Mouse (Mus musculus) cerebellum, adult 9-10 months (tissue): ENCODE measurements around the gene Zfp362.

Experiments
- DNase-seq: peaks from one replicate; pipeline ENCODE4 v3.0.0; 2022

Zfp362 gene

DNA sequence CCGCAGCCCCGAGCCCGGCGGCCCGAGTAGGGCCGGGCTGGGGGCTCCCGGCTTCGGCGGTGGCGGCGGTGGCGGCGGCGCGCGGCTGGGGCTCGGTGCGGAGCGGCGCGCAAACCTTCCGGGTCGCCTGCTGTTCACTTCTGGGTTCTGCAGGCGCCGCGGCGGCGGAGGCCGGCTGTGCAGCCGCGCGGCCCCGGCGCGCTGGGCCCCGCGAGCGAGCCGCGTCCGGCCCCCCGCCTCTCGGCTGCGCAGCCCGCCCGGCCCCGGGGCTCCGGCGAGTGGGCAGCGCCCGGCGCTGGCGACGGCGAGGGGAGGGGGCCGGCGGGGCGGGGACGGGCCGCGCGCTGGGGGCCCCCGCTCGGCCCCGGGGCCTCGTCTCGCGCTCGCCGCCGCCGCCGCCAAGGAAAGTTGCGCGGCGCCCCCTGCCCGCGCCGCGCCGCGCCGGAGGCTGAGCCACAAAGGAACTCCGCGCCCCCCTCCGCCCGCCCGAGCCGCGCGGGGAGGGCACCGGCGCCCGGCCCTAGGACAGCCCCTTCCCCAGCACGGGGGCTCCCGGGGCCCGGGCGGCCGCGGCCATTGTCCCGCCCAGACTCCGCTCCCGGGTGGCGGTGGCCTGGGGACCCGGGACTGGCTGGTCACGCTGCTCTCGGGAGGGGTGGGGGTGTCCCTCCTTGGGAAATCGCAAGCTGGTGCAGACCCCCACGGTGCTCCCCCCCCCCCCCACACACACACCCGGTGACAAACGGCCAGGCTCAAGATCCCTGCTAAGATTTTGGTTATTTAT, at the start of gene Zfp362:
TSS of gene Zfp362 (minus strand) at position 3 of the 784 bp plus-strand sequence.
- peak; percentile 35 for DNase-seq

DNA sequence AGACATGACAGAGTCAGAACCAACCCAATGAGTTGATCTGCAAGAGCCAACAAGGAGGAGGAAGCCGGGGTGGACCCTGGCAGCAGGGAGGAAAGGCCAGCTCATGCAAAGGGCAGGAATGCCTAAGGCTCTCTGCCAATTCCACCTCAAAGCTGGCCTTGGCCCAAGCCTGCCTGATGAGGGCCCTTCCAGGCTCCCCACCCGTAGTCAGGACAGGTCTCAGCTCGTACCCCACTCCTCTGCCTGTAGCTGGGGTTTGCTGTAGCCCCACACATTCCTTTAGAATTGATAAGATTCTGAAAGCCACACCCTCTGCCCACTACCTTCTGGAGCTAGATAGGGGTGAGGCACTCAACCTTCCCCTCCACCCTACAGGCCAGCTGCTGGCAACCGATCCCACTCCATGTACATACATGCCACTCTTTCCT, 49.8 kb upstream of the Zfp362 start:
- DNase-seq, result no peak

DNA sequence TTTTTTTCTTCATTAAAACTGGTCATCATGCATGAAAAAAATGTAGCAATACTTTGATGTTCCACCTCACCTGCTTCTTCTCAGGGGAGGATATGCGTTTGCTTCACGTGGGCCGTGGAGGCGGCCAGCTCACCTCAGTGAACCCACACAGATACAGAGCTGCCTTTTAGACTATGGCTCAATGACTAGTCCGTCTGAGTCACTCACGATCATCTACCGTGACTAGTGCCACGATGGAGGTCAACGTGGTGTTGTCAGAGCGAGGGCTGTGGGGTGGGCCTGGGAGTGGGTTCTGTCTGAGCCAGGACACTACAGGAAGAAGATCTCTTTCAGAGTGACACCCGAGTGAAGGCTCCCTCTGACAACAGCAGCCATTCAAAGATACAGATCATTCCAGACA, 47.3 kb upstream of the Zfp362 start:
- DNase-seq, result no peak

DNA sequence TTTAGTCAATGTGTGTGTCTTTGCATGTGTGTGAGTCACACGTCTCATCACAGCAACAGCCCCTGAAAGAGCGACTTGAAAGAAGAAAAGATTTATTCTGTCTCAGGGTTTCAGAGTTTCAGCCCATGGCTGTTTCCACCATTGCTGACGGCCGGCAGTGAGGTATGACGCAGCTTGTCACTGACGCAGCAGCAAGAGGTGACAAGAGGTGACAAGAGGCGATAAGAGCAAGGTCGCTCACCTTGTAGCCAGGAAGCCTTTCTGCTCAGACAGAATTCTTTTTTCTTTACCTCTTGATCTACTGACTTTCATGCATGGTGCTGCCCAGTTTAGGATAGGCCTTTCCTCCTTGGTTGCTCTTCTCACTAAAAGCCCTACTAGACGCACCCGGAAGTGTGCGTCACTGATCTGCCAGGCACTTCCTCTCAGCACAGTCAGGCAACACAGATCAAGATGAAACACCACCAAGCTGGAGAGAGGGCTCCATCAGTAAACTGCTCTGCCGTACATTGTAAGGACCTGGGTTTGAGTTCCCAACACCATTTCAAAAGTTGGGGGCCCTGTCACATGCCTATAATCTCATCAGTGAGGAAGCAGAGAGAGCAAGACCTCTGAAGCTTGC, 46.5 kb upstream of the Zfp362 start:
- DNase-seq, result no peak

DNA sequence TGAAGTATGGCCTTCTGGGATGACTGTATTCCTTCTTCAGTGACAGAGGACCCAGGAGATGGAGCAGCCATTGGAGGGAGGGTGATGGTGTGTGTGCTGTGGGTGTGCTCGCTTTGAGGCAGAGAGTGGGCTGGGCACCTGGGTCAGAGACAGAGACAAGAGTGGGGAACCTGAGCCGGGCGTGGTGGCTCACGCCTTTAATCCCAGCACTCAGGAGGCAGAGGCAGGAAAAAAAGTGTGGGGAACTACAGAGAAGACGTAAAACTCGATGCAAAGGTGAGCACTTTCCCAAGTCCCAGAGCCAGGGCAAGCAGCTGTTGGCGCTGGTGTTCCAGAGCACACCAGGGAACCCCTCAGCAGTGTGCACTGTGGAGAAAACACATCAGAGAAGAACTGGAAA, 43.8 kb upstream of the Zfp362 start:
- DNase-seq, result no peak

DNA sequence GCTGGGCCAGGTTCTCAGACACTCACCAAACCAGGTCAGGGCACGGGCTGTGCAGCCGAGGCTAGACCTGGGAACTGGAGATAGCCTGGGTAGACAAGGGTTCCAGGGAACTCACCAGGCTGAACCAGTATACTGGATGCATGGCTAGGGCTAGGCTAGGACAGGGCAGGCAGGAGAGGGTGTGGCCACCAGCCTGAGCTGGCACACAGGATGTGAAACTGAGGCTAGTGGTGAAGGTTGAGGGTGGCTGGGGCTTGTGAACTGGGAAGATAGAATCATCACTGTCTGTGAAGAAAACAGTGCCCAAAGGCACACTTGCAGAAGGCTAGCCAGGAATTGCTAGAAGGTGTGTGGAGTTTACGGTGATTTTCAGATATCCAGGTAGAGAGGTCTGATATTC, 43.1 kb upstream of the Zfp362 start:
- no peak for DNase-seq

DNA sequence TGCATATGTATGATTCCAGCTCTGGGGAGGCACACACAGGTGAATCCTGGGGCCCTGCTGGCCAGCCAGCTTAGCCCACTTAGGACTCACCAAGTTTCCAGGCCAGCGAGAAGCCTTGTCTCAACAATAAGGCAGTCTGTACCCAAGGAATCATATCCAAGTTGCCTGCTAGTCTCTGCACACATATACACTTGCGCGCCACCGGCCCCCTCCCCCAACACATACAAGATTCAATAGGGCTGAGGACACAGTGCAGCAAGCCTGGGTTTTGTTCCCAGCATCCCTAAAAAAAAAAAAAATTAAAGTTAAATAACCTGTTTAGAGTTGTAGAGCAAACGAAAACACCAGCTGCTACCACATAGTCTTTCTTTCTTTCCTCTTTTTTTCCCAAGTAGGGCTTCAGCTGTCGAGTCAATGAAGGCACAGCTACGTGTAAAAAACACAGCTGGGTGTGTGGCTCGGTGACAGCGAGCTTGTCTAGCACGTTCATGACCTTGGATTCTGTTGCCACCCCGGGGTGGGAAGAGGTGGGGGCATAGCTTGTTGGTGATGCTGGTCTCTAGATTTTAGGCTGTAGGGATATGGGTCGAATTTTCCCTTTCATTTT, 39.6 kb upstream of the Zfp362 start:
- DNase-seq, result no peak

DNA sequence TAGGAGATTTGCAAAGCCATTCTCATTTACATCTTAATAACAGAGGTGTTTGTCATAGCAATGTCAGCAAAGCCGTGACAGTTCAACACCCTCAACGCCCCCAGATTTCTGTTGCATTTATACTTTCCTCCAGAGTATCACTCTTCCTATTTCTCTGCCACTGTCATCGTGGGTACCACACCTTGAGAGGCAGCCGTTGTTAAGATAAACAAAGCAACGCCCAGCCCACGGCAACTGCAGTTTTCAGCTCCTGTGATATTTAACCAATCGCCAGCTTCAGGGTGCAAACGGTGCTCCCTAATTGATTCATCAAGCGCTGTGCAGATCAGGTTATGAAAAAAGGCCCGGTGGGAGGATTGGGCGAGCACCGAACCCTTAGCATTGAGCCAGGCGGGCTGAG, 38.7 kb upstream of the Zfp362 start:
- no peak for DNase-seq

DNA sequence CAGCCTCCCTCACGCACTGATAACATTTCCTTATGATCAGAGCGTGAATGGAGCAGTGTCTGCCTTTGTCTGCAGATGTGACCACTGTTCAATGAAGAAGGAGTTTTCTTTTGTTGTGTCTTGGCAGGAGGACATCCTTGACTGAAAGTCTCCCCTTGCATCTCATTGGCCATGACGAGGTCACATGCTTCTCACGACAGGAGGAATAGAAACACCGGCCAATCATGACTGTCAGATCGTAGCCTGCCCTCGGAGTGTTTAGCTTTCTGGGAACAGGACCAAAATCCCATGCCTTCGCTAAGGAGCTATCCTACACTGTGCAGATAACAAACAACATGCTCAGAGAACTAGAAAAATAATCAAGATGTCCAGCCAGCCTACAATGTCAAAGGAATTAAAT, 35.4 kb upstream of the Zfp362 start:
- DNase-seq, result no peak

DNA sequence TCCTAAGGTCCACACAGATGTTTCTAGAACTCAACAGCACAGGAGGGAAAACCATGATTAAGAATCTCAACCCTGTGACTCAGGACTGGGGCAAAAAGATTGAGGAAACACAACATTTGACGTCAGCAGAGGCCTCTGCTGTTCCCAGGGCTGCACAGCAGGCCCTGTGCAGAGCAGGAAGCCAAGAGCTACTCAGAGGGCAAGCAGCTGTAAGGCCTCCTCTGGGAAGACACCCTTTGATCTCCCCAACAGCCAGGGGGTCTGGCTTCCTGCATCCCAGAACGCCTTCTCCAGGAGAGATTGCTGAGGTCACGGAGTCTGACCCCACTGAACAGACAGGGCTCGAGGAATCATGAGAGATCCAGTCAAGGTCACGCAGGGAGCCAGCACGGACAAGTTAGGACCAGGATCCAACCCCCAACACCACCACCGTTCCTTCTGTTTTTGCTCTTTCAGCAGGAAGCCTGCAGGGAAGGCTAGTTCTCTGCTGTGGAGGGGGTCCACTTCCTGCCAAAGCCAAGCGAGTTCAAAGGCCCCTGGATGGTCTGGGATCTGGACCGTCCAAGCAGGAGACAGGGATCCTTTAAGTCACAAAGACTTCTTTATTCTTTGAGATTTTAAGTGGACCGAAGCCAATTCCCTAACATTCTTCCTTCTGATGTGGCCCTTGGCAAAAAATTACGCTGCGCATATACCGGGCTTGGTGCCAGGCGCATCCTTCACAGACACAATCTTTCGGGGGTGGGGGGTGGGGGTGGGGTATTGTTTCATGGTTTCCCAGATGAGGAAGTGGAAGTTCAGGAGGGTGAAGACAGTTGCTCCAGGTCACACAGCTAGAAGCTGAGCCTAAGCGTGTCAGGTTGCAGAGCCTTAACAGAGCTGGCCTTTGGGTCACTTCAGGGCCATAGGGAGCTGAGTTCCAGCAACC, 34.2 kb upstream of the Zfp362 start:
- no peak for DNase-seq

DNA sequence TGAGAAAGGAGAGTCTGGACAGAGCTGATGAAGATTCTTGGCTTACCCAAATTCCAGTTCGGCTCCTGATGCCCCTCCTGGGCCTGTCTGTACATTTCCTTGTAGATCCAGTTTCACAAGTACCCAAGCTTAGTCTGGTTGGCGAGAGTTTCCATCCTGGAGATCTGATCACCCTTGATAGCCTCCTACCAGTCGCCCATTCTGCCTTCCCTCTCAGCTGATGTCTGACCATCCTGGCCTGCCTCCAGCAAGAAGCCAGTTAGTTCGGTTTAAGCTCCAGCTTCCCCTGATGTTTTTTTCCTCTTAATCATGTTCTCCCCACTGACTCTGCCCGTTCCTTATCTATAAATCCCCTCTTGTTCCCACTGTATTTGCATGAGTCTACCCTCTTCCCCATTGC, 32.4 kb upstream of the Zfp362 start:
- no peak for DNase-seq

DNA sequence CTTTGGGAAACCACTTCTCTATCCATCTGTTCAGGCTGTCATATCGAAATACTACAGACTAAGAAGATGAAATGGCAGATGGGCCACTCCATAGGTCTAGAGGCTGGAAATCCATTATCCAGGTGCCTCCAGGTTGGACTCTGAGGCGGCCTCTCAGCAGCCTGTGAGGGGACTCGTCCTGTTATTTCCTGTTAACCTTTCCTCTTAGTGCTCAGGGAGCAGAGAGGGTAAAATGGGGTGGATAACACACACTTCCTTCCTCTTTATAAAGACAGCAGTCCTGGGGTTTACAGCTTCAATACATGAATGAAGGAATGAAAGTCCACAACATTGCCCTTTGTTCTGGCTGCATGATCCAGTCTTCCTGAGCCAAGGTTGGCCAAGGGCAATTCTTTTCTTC, 18.3 kb upstream of the Zfp362 start:
- DNase-seq, result no peak

DNA sequence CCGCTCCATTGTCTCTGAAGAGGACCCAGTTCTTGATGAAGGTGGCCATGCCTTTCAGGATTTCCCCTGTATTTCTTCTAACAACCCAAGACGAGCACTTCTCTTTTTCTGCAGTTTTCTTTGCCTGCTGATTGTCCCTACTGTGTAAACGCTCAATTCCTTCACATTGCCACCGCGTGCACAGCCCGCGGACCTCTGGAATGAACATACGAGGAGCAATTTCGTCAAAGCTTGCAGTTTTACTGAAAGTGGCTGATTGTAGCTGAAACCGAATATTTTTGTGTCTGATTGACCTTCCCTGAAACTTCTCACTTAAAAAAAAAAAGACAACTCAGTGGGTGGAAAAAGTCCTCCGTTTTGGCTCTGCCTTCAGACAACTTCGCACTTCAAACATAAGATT, 14.7 kb upstream of the Zfp362 start:
- DNase-seq, result no peak

DNA sequence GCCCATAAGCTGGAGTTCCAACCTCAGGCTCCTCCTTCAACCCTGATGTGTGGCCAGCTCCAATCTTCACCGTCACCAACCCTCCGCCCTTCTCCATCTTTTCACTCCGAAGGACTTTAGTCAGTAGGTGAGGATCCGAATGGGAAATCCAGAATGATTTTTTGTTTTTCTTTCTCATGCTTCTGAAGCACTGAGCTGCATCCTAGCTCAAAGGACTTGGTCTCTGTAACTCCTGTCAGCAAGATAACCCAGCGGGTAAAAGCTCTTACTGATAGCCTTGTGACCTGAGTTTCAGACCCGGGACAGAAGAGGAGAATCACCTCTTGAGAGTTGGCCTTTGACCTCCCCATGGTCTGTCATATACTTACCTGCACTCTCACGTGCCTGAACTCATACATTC, 11.2 kb upstream of the Zfp362 start:
- DNase-seq, result no peak

DNA sequence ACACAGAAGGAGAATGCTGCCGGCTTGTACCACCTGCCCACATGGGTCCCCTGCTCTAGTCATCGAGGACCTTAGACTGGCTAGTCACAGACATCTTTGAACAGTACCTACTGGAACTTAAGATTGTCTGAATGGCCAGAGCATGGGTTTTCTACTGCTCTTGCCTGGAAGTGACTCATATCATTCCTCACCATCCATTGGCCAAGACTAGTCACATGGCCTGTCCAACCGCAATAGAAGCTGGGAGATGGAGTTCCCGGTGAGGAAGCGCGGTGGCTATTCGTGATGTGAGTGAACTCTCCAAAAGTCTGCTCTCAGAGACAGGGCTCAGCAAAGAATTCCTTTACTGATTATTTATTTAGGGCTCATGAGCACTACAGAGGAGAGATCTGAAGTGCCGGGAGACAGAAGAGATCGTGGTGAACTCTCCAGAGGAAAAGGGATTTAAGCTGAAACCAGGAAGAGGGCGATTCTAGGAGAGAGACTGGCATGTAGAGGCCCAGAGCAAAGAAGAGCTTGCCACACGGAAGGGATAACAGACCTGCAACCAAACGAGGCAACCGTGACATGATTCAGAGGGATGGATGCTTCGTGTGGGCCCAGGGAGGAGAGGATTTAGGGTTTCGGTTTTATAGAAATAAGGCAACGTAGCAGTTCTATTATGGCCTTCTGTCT, 5.7 kb upstream of the Zfp362 start:
- DNase-seq, result peak; percentile 86

DNA sequence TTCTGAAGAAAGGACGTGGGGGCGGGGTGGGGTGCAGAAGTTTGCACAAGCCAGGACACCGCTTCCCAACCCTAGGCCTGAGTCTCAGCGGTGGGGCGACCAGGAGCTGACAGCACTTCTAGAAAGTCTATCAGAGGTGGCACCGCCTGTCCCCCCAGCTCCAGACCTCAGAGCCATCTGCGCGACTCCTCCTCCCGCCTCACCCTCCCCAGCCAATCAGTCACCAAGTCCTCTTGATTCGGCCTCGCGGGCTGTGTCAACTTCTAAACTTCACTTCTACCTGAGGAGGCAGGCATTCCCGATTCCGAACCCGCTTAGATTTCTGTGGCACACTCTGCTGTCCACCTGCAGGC, 958 bp upstream of the Zfp362 start:
- peak; percentile 62 for DNase-seq

DNA sequence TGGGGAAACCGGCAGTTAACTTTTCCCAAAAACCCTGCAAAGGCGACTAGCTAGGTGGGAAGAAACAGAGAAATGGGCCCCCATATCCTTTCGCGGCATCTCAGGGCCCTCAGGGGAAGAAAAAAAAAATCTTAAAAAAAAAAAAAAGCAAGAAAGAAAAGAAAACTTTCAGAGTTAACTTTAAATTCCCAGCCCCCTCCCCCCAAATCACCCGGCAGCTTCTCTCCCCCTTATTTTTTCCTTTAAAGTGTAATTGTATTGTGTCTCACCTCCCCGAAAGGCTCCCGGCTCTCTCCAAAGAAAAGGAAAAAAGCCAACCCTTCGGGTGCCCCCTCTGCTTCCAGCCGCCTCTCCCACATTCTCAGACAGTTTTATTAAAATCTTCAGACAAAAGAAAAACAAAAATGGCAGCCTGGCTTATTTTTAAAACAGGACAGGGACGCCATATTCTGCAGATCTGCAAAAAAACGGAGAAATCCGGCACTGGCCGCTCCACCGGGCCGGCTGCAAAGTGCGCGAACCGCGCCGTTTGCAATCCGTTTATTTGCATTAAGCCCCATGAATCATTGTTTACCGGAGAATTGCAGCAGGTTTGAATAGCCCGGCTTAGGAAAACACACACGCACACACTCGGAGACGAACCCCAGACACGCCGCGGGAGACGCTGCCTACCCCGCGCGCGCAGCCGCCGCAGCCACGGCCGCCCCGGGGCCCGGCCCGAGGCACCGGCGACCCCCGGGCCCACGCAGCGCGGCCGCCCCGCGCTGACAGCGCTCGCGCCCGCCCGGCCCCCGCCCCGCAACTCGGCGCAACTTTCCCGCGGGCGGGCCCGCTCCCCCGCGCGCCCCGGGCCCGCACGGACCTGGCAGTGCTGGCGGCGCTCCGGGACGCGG, 449 bp downstream of the Zfp362 start:
- peak; percentile 54 for DNase-seq

DNA sequence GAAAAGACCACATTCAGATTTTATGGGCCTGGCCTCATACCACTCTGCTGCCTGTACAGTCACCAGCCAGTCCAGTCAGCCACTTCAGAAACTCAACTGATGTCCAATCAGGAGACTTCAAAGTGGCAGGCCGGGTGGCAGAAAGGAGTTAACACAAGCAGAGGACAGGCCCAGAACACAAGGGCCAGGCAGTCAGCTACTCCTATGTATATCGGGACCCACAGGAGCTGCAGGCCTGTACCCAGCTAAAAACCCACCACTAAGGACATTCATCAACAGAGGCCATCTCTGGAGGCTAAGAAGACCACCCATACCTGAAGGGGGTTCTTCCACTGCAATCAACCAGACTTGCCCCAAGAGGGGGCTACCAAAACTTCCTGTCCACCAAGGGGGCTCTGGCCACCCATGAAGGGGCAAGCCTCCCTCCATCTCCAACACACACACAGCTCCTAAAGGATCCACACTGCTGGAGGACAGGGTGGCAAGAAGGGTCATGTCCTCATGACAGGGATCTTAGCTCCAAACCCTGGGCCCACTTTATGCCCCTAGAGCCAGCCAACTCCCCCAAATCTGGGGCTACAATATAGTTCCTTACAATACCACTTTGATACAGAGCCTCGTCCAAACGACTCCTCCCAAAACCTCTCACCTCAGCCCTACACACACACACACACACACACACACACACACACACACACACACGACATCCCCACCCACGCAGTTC, 1.3 kb downstream of the Zfp362 start:
- peak; percentile 34 for DNase-seq

DNA sequence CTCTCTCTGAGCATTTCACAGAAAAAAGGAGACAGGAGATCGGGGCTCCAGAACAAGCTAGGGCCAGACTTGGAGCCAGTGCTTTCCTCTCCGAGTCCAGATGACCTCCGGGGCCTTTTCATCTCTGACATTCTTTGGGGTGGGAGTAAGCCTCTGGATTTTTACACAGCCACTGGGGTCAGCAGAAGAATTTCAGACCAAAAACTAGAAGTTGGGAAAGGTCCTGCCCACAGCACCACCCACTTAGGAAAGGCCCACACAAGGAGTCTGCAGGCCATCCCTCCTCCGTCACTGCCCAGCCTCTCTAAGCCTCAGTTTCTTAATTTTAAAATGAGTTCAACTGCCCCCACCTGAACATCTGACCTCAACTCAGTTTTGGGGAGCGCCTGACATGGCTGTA, 2.3 kb downstream of the Zfp362 start:
- peak; percentile 18 for DNase-seq

DNA sequence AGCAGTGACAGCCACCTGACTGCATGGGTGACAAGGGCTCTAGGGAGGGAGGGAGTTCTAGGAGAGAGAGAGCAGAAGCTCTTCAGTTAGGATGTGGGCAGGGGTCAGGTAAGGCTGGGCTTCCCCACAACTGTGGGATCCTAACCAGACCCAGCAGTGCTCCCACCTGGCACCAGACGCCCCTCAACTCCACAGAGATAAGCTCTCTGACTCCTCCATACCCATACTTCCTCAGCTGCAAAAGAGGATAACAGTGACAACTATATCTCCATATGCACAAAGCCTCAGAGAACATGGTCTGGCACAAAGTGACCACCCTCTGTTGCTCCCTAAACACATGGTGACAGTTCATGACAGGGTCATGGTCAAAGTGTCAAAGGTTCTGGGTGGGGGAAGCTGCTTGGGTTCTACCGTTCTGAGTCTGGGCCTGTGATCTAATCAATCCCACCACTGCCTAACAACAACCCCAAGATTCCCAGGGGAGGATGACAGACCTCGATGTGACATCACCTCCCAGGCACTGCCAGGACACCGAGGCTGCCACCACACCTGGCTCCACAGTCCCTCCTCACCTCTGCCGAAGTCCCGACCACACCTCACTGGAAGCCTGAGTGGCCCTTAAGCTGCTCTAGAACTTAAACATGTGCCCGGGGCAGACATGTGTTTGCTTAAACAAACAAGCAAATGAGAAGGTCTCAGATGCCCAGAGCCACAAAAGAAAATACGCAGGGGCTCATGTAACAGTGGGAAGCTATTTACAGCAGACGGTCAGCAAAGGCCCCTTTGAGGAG, 4.0 kb downstream of the Zfp362 start:
- no peak for DNase-seq
